Mouse (Mus musculus): ENCODE data around the gene Acpp. TPM values are rescaled to one million over a fixed set of nuclear protein-coding genes. Genes with fewer than 3 reads are reported as not detected.
"Not testable (repeated sequence)": the region's sequence is repeated elsewhere in the genome, so short reads cannot be mapped to it uniquely, and the experiment has no call there.

The Acpp gene
- 0.38 and 0.46 TPM in 2 replicates for polyA plus RNA-seq (2012; rRNA removed)

GRCm38 (mm10) chr9:104337183-104337931 lies at the start of gene Acpp:
Gene Acpp (minus strand): TSS chr9:104337748.
- TF ChIP-seq CTCF (IDR thresholded peaks at IDR 0.05; ENCODE audit: control insufficient read depth, insufficient read depth, insufficient replicate concordance, low read depth, low read length) (no peak), POLR2A (IDR thresholded peaks at IDR 0.05; ENCODE audit: control insufficient read depth, low read depth, low read length) (no peak)
- Histone ChIP-seq H3K4me3 (ENCODE audit: control insufficient read depth, low read depth, low read length) (no peak within 1 kb of the TSS), H3K27me3 (ENCODE audit: control insufficient read depth, insufficient read depth, low read length) (no peaks in the 10 kb centered on the region), H3K4me1 (ENCODE audit: control insufficient read depth, insufficient read depth, low read length) (no peaks in the 10 kb centered on the region; the same call in 1 of the 2 replicates), H3K27ac (ENCODE audit: control insufficient read depth, insufficient read depth, low read depth, low read length) (no peak within 1 kb of the TSS), H3K36me3 (ENCODE audit: control insufficient read depth, insufficient read depth, low read length) (no peaks in the 10 kb centered on the region)

- Histone ChIP-seq H3K27ac (ENCODE audit: control insufficient read depth, insufficient read depth, low read depth, low read length) (no peak overlapping the region), H3K36me3 (ENCODE audit: control insufficient read depth, insufficient read depth, low read length) (no peaks in the 10 kb centered on the region), H3K4me1 (ENCODE audit: control insufficient read depth, insufficient read depth, low read length) (no peaks in the 10 kb centered on the region), H3K27me3 (ENCODE audit: control insufficient read depth, insufficient read depth, low read length) (no peaks in the 10 kb centered on the region), H3K4me3 (ENCODE audit: control insufficient read depth, low read depth, low read length) (no peak overlapping the region)
- TF ChIP-seq POLR2A (IDR thresholded peaks at IDR 0.05; ENCODE audit: control insufficient read depth, low read depth, low read length) (no peak), CTCF (IDR thresholded peaks at IDR 0.05; ENCODE audit: control insufficient read depth, insufficient read depth, insufficient replicate concordance, low read depth, low read length) (no peak)
Measured at GRCm38 (mm10) chr9:104382571-104383170, 45.1 kb upstream of the Acpp start.

GRCm38 (mm10) chr9:104379532-104380162 lies 42.1 kb upstream of the Acpp start:
- H3K4me3 ChIP-seq (ENCODE audit: control insufficient read depth, low read depth, low read length) = no peak overlapping the region
- H3K27me3 ChIP-seq (ENCODE audit: control insufficient read depth, insufficient read depth, low read length) = no peaks in the 10 kb centered on the region
- H3K4me1 ChIP-seq (ENCODE audit: control insufficient read depth, insufficient read depth, low read length) = no peaks in the 10 kb centered on the region
- H3K36me3 ChIP-seq (ENCODE audit: control insufficient read depth, insufficient read depth, low read length) = no peaks in the 10 kb centered on the region
- TF ChIP-seq CTCF (IDR thresholded peaks at IDR 0.05; ENCODE audit: control insufficient read depth, insufficient read depth, insufficient replicate concordance, low read depth, low read length) = no peak
- TF ChIP-seq POLR2A (IDR thresholded peaks at IDR 0.05; ENCODE audit: control insufficient read depth, low read depth, low read length) = no peak
- H3K27ac ChIP-seq (ENCODE audit: control insufficient read depth, insufficient read depth, low read depth, low read length) = no peak overlapping the region

GRCm38 (mm10) chr9:104375573-104375972 lies 38.0 kb upstream of the Acpp start:
- Histone ChIP-seq H3K36me3 (ENCODE audit: control insufficient read depth, insufficient read depth, low read length) (no peaks in the 10 kb centered on the region), H3K4me1 (ENCODE audit: control insufficient read depth, insufficient read depth, low read length) (no peaks in the 10 kb centered on the region), H3K27ac (ENCODE audit: control insufficient read depth, insufficient read depth, low read depth, low read length) (no peak overlapping the region), H3K27me3 (ENCODE audit: control insufficient read depth, insufficient read depth, low read length) (no peaks in the 10 kb centered on the region), H3K4me3 (ENCODE audit: control insufficient read depth, low read depth, low read length) (no peak overlapping the region)
- TF ChIP-seq POLR2A (IDR thresholded peaks at IDR 0.05; ENCODE audit: control insufficient read depth, low read depth, low read length) (no peak), CTCF (IDR thresholded peaks at IDR 0.05; ENCODE audit: control insufficient read depth, insufficient read depth, insufficient replicate concordance, low read depth, low read length) (no peak)

- H3K4me3 ChIP-seq (ENCODE audit: control insufficient read depth, low read depth, low read length) = no peak overlapping the region
- H3K27me3 ChIP-seq (ENCODE audit: control insufficient read depth, insufficient read depth, low read length) = no peaks in the 10 kb centered on the region
- no peak overlapping the region for H3K27ac ChIP-seq (ENCODE audit: control insufficient read depth, insufficient read depth, low read depth, low read length)
- no peaks in the 10 kb centered on the region for H3K36me3 ChIP-seq (ENCODE audit: control insufficient read depth, insufficient read depth, low read length)
- TF ChIP-seq POLR2A (IDR thresholded peaks at IDR 0.05; ENCODE audit: control insufficient read depth, low read depth, low read length) (no peak), CTCF (IDR thresholded peaks at IDR 0.05; ENCODE audit: control insufficient read depth, insufficient read depth, insufficient replicate concordance, low read depth, low read length) (peak; percentile 40; the same call in 1 of the 2 replicates)
- H3K4me1 ChIP-seq (ENCODE audit: control insufficient read depth, insufficient read depth, low read length) = no peaks in the 10 kb centered on the region
Measured at GRCm38 (mm10) chr9:104373253-104373652, 35.7 kb upstream of the Acpp start.

DNA sequence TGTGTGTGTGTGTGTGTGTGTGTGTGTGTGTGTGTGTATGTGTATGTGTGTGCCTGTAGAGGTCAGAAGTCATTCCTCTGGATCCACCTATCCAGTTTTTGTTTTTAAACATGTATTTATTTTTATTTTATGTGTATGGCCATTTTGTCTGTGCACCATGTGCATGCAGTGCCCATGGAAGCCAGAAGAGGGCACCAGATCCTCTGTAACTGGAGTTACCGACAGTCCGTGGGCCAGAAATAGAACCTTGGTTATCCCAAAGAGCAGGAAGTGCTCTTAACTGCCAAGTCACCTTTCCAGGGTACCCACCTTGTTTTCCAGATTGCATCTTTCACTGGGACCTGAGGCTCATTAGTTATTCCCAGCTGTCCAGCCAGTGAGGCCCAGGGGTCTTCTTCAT lies 29.4 kb upstream of the Acpp start:
- TF ChIP-seq POLR2A (IDR thresholded peaks at IDR 0.05; ENCODE audit: control insufficient read depth, low read depth, low read length) (no peak), CTCF (IDR thresholded peaks at IDR 0.05; ENCODE audit: control insufficient read depth, insufficient read depth, insufficient replicate concordance, low read depth, low read length) (peak; percentile 31; the same call in 1 of the 2 replicates)
- H3K4me3 ChIP-seq (ENCODE audit: control insufficient read depth, low read depth, low read length) = no peak overlapping the region
- no peaks in the 10 kb centered on the region for H3K27me3 ChIP-seq (ENCODE audit: control insufficient read depth, insufficient read depth, low read length)
- no peaks in the 10 kb centered on the region; the same call in 1 of the 2 replicates for H3K4me1 ChIP-seq (ENCODE audit: control insufficient read depth, insufficient read depth, low read length)
- H3K27ac ChIP-seq (ENCODE audit: control insufficient read depth, insufficient read depth, low read depth, low read length) = no peak overlapping the region
- H3K36me3 ChIP-seq (ENCODE audit: control insufficient read depth, insufficient read depth, low read length) = no peaks in the 10 kb centered on the region

DNA sequence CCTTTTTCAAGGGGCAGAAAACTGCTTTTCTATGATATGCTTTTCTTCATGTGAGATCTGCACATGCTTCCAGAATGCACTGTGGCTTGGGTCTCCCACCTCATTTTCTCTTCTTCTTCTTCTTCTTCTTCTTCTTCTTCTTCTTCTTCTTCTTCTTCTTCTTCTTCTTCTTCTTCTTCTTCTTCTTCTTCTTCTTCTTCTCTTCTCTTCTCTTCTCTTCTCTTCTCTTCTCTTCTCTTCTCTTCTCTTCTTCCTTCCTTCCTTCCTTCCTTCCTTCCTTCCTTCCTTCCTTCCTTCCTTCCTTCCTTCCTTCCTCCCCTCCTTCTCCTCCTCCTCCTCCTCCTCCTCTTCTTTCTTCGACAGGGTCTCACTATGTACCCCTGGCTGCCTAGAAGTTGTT lies 24.4 kb upstream of the Acpp start:
- not testable (repeated sequence) for H3K4me3 ChIP-seq (ENCODE audit: control insufficient read depth, low read depth, low read length); H3K27me3 ChIP-seq (ENCODE audit: control insufficient read depth, insufficient read depth, low read length); H3K27ac ChIP-seq (ENCODE audit: control insufficient read depth, insufficient read depth, low read depth, low read length); H3K4me1 ChIP-seq (ENCODE audit: control insufficient read depth, insufficient read depth, low read length); H3K36me3 ChIP-seq (ENCODE audit: control insufficient read depth, insufficient read depth, low read length)

All from testis, adult 2 months (tissue).